Mouse (Mus musculus) frontal cortex, postnatal 36 days (tissue): ENCODE data around the gene Obox3.
"Not testable (repeated sequence)": the region's sequence is repeated elsewhere in the genome, so short reads cannot be mapped to it uniquely, and the experiment has no call there.

Experiments used
- DNase-seq, 2 experiments: peaks; one replicate each; pipeline ENCODE4 v3.0.0; 2022; ENCODE audit warnings: low spot score in 2 of 2

The Obox3 gene

GRCm38 (mm10) chr7:15639802-15640201 is at the start of gene Obox3:
Gene Obox3 (minus strand): TSS chr7:15639902.
- not testable (repeated sequence) for DNase-seq

GRCm38 (mm10) chr7:15509411-15509810 is 130.3 kb downstream of the Obox3 start:
- not testable (repeated sequence) for DNase-seq
